Mouse (Mus musculus) liver, embryonic 18 days (tissue): Measurements from ENCODE around the gene Gm4985. TPM values are rescaled to one million over a fixed set of nuclear protein-coding genes. Genes with fewer than 3 reads are reported as not detected.

Experiments used
- polyA plus RNA-seq: library from polyadenylated mRNA; depleted of rRNA; stranded (reverse); fragments of >200 nt; gene quantifications from 2 replicates; pipeline ENCODE4 v1.2.3, GENCODE M21; 2012; rRNA removed

Gm4985 gene
- not detected in 2 replicates for polyA plus RNA-seq

DNA sequence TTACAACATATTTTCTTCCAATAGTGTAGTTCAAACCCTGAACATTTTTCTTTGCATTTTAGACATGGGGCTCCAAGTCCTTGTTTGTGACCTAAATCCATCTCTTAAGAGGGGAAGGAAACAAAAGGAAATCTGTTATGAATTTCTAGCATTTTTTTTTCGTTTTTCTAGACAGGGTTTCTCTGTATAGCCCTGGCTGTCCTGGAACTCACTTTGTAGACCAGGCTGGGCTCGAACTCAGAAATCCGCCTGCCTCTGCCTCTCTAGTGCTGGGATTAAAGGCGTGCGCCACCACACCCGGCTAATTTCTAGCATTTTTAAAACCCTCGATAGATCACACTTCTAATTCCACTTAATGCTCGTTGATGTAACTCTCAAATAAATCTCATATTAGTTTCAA, at the start of gene Gm4985:
TSS of gene Gm4985 (minus strand) at position 101 of the 400 bp plus-strand sequence.

Other genes with a start within 250 kb of the Gm4985 start
- gene Gm4907, start 76.4 kb downstream of the Gm4985 start, polyA plus RNA-seq: not detected in 2 replicates